Mouse (Mus musculus) hematopoietic stem cell, adult 5-6 weeks (primary cell): Measurements from ENCODE around the gene Gcn1l1. TPM values are rescaled to one million over a fixed set of nuclear protein-coding genes. Genes with fewer than 3 reads are reported as not detected.

Experiments
- ATAC-seq, 2 experiments: fragments of 125-278 bp in 1 of 2; replicated peaks in 1 of 2; 2 replicates each; pipeline ENCODE4 v1.8.0; 2016 to 2017; ENCODE audit warnings: inconsistent platforms in 2 of 2, mild to moderate bottlenecking in 2 of 2, moderate number of reproducible peaks in 2 of 2, low read depth in 1 of 2, moderate TSS enrichment in 1 of 2; ENCODE audit not compliant: low FRiP score in 2 of 2, poor library complexity in 2 of 2, severe bottlenecking in 2 of 2, insufficient read depth in 1 of 2, low TSS enrichment in 1 of 2
- total RNA-seq: library from RNA; stranded (forward); fragments of 172-1452, 232-1000 nt; gene quantifications from 2 replicates; pipeline ENCODE4 v1.2.3, GENCODE M21; 2017

The Gcn1l1 gene
- total RNA-seq, 1 experiment from 2014 or later, result 31.4 TPM

DNA sequence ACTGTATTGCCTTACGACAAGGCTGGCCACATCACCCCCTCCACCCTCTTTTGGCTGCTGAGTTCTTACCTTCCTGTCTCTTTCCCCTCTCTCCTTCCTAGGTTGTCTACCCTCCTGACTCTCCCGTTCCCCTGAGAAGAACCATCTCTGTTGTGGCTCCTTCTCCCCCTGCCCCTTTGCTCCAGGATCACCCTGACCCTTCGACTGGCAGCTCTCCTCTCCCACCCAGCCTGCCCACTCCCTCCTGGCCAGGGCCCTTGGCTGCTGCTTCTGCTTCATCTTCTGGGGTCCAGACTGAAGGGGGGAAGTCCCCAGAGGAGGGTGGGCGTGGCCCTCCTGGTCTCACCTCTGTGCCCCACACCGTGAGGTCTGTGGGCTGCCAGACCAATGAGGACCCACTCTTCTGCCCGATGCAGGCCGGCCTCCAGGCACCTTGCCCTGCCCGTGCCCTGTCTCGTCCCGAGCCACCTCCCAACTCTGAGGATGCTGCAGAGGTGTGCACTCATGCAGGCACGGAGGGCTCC, 14.5 kb upstream of the Gcn1l1 start:
- no peak for ATAC-seq

DNA sequence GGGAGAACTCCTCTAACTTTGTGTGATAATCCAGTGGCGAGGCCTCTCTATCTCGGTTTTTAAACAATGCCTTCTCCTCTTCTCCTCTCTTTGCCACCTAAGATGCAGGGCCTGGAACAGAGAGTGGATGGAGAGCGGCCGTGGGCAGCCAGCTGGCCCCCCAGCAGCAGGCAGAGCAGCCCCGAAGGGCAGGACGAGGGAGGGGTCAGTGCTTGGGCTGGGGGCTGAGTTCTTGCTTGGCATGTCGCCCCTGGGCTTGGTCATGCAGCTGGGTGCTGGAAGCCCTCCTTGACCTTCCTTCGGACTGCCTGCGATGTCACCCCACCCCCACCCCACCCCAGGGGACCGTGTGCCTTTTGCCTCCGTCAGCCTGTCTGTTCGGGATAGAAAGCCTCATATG, 13.7 kb upstream of the Gcn1l1 start:
- no peak for ATAC-seq

DNA sequence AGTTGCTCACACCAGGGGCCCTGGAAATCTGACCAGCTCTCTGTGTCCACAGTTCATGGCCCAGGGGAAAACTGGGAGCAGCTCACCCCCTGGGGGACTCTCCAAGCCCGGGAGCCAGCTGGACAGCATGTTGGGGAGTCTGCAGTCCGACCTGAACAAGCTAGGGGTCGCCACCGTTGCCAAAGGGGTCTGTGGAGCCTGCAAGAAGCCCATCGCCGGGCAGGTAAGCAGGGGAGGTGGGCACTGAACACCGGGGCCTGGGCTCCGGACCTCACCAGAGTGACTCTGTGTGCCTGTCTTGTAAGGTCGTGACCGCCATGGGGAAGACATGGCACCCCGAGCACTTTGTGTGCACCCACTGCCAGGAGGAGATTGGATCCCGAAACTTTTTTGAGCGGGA, 13.3 kb upstream of the Gcn1l1 start:
- ATAC-seq, result no peak

DNA sequence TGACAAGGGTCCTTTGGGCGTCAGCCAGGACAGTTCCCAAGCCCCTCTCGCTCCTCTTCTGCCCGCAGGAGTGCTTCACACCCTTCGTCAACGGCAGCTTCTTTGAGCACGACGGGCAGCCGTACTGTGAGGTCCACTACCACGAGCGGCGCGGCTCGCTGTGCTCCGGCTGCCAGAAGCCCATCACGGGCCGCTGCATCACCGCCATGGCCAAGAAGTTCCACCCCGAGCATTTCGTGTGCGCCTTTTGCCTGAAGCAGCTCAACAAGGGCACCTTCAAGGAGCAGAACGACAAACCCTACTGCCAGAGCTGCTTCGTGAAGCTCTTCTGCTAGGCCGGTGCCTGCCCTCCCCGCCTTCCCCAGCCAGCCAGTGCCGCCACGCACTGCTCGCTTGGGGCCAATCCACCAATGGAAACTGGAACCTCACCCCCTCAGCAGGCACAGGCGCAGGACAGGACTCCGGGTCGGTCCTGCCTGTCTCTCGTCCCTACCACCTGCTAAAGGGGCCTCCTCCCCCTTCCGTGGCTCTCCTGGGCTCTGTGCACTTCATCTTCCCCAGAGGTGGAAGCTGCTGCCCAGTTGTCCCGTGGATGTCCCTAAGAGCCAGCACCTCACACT, 11.1 kb upstream of the Gcn1l1 start:
- ATAC-seq, result no peak

DNA sequence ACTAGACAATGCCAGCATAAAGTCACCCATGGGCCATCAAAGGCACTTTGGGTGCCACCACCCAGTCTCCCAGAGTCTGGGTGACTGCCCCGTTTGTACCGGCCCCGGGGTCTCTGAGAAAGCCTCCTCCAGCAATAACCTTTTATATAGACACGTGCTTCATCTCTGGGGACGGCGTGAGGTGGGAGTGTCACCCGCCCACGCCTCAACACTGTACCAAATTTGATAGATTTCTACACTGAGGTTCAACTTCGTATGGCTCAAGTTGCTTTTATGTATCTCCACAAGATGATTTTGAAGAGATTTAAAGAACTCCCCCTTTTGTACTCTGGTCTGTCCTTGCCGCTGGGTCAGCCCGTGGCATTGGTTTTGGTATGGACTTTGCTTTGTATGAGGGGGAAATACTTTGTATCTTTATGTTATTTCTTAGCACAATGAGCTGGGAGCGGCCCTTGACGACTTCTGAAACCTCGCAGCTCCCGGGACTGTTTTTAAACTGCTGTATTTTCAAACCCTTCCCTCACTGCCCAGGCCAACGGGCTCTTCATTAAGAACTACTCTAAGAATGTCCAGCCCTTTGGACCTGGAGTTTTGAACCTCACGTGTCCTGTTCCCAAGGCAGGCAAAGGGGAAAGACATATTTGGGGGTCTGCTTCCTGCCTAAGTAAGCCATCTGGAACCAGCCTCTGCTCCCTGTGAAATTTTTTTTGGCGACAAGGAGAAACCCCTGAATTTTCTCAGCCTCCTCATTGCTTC, 10.3 kb upstream of the Gcn1l1 start:
- no peak for ATAC-seq

DNA sequence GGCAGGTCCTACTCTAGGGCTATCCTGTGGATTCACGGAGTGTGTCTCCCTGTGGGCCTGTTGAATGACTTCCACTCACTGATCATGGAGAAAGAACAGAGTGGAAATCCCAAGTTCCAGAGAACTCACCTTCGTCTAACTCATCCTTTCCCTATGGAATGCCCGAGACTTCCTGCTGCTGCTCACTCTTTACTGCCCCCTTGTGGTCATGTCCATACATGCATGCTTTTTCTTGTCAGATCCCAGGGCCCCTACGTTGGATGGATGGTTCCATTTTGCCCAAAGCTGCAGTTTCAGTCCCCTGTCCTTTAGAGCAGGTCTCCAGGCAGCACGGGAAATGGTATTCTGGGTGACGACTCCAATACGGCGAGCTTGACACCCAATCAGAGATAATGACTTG, 8.8 kb upstream of the Gcn1l1 start:
- ATAC-seq, result peak in 1 of 2 experiments; percentile 26; a peak in 1 of 4 replicates

DNA sequence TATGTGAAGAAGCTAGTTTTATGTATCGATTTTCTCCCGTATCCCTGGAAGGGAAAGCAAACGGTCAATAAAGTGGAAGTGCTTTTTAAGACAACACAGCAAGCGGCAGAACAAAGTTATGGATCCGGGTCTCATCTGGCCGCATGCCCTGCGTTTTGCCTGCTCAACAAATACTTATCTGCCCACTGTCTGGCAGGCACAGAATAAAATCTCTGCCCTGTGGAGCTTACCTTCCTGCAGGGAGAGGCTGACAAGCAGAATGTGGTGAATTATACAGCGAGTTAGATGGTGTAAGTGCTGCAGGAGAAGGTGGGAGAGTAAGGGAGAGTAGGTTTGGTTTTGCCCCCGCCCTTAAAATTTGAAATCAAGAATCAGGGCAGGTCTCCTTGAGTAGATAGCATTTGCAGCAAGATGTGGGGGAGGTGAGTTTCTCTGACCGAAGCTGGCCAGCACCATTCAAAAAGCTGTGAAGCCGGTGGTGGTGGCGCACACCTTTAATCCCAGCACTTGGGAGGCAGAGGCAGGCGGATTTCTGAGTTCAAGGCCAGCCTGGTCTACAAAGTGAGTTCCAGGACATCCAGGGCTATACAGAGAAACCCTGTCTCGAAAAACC, 6.8 kb upstream of the Gcn1l1 start:
- no peak for ATAC-seq

DNA sequence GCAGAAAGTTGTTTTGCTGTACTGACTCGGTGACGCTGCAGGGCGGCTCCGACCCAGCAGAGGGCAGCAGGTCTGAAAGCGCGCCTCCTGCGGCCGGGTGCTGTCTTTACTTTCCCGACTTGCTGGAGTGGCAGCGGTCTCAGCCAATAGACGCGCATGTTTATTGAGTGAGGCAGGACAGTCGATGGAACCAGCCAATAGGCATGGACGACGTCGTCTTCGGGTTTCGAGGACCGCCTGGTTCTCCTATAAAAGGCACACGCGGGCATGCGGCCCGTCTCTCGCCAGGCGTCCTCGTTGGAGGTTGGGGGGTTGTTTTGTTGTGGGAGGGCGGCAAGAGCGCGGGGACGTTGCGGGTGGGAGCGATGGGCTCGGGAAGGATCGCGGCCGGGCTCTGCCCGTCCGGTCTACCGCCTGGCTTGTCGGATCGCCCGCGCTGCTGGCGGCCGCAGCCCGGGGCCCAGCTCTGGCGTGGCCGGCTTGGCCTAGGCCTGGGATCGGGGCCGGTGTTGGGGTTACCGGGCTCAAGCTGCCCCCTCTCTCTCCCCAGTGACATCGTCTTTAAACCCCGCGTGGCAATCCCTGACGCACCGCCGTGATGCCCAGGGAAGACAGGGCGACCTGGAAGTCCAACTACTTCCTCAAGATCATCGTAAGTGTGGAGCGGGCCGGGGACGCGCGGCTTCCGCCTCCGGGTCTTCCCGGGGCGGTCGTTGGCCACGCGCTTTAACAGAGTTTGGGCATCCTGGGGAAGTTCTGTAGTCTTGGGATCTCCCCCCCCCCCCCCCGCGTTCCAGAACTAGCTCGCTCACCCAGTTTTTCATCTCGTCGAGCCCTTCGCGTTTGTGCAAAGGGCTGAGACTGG, 5.6 kb upstream of the Gcn1l1 start, which contains the start of gene Rplp0:
Gene Rplp0, plus strand, starts transcription at position 231 of the 865 bp plus-strand sequence.
- peak; percentile 98 to 99 for ATAC-seq

DNA sequence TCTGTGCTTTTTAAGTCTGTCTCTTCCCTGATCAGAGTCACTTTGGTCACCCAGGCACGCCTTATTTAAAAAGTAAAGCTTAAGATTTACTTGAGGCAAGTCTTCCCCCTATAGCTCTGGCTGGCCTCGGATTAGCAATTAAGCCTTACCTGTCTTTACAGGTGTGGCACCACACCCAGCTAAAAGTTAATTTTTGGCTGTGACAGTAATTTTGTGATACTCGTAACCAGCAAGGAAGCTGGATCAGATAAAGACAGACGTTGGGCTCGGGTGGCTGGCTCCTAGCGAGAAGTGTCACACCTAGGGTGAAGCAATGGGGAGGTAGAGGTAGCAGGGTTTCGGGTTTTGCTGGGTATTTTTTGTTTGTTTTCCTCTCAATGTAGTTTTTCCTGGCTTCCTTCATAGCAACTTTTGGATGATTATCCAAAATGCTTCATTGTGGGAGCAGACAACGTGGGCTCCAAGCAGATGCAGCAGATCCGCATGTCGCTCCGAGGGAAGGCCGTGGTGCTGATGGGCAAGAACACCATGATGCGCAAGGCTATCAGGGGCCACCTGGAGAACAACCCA, 4.6 kb upstream of the Gcn1l1 start:
- ATAC-seq, result no peak

DNA sequence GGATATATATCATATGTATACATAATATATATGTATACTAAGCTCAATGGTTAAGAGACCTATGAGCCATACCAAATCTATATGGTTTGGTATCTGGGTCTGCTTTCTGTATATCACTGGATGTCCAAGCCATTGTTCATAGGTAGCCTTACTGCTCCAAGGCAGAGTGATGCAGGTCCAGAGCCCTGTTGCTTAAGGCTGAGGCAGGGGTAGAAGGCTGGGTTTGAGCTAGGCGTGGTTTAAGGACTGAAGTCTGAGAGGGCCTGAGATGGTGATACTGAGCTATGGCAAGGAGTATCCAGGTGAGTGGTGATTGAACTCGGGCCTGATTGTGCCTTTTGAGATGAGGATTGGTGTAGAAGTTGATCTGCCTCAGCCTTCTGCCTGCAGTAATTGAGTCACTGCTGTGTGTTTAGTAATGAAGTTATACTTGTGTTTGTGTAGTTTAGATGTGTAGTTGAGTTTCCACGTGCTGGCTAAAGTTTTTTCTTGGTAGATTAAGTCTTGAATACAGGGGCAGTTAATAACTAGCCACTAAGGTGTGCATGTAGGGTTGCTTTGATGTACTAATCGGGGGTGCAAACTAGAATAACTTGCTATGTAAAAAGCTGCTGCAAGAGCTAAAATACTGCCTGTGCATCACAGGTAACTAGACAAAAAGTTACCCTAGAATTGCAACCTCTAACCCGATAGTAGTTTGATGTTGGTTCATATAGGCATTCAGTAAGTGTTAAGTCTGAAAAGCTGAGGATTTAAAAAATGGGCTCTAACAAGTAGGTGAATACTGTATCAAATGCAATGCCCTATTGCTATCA, 1.1 kb upstream of the Gcn1l1 start:
- ATAC-seq, result no peak

DNA sequence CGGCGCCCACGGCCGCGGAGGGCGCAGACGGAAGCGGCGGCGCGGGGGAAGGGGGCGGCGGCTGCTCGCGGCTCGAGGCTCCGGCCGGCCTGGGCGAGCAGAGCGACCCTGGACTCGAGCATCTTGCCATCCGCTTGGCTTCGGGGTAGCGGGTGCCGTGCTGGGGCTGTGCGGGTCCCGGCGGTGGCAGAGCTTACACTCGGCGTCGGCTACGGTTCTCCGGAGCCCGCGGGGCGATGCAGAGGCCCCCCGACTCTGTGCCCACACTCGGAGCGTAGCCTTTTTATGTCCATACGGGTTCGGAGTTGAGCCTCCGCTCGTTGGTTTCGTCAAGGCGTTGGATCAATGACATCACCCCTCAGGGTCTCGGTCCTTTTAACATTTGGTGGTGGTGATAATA, 349 bp downstream of the Gcn1l1 start:
- ATAC-seq, result 0 out of 4 replicates have a peak, but pooled peaks of 1 of the 2 experiments have one; percentile 2

DNA sequence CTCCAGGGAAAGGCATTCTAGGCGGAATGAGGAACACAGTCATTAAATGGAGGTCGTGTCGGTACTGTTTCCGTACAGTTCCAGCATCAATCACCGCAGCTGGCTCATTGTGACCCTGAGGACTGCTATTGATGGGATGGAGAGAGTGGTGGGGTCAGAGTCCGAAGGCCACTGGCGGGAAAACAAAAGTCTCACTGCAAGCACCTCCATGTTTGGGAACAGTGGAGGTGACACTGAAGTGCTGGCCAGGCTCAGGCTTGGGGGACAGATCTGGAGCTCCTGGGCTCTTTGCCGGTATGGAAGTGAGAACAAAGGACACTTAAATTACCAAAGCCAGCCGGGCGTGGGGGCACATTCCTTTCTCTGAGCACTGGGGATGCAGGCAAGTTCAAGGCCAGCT, 3.6 kb downstream of the Gcn1l1 start:
- ATAC-seq, result no peak

DNA sequence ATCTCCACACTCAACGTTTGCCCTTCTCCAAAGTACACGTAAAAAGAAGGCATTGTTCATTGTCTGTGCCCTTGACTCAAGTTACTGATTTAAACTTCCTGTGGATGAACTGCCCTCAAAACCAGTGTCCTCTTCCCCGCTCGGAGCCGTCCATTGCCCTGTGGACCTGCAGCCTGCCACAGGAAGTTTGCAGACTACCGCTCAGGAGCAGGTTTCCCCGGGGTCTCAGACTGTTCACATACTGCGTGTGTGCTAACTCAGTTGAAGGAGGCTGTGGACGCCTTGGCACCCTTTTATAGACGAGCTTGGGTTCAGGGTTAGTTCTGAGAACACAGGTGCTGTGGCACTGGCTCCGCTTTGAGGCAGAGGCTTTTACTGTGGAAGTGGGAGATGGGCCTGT, 4.3 kb downstream of the Gcn1l1 start:
- no peak for ATAC-seq

DNA sequence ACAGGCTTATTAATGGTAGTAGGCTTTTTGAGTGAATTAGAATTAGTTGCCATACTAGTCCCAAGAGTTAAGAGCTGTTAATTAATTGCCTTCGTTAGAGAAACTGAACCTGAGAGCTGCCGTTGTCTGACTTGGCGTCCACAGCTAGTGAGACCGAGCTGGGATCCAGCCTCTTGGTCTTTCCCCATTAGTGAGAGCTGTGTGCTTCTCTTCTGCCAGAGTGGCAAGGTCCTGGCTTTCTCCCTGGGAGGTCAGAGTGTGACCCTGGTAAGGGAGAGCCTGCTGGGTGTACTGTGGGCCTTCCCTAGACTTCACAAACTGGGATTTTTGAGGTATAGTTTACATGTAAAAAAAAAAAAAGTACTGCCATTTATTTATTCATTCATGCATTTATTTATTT, 4.7 kb downstream of the Gcn1l1 start:
- no peak for ATAC-seq

DNA sequence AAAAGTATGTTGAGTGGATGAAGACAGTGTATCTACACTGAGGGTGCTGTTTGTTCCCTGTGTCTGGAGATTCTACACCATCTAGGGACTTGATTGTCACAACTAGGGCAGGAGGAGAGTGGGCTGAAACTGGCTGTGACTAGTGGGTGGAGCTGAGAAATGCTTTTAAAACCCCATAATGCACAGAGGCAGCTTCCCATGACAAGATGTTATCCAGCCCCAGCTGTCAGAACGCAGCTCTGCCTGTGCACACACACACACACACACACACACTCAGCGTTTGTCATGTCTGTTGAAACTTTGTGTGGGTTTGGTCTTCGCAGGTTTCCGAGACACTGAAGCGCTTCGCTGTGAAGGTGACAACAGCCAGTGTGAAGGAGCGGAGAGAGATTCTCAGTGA, 6.0 kb downstream of the Gcn1l1 start:
- no peak for ATAC-seq

DNA sequence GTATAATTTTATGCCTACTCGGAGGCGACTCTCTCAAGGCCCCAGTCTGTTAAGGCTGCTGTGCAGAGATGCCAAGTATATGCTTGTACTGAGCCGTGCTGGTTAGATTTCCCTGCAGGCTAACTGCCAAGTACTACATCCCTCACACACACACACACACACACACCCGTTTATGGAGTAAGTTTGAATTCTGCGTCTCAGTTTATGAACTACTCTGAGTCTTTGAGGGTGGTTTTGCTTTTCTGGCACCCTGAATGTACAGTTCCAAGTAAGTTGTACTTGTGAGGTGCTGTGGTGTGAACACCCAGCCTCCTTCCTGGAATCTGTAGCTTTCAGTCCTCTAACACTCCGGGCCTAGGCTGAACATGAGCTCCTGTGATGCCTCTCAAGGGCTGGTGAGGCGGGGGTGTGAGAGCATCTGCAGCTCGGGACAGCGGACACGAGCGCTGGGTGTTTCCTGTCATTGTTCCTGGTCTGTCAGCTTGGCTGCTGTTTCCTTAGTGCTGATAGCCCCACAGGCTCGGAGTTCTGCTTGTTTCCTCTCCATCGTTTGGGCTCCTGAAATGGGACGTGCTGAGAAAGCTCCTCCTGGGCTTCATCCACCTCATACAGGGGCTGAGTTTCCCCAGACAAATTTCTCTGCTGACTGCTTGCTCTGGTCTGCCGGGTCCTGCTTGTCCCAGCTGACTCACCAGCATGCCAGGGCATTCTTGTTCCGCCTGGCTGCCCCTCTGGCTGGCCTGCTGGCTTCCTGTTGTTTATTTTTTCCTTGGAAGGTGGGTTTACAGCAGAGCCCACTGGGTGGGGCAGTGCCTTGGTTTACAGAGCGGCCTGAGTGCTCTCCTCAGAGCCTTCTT, 7.9 kb downstream of the Gcn1l1 start:
- peak; percentile 33 to 35; a peak in 2 of 4 replicates for ATAC-seq
